Comparison of ENCODE assay signal across 10 mouse cellular contexts in the genomic region with DNA sequence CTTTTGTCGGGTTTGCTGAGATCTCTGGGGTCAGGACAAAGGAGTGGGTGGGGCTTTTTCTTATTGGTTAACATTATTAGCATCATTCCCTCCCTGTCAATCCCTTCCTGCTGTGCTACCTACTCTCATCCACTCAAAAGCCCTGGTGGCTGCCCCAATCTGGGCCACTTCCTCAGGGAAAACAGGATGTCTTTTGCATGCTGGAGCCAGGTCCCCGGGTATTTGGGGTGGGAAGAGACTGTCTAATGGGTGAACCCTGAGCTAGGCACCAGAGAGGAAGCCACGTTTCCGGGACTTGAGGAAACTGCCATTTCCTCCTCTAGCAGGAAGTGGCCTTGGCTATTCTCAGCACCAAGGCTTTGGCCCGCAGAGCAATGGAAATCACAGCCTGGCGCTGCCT.
DNase-seq lines count a peak whose midpoint lies in the region; ATAC-seq and TF ChIP-seq lines count a peak whose summit lies in the region.
"Had no signal": no experiment of that assay in that cellular context is flagged by ENCODE, and none has a peak within 500 bp of the region (broad histone marks: within the 10 kb centered on the region; RNA-seq: fewer than 3 reads in every experiment).

No protein-coding gene starts in this region.

- H3K9ac ChIP-seq in liver, postnatal 0 days (replicated peaks): no peak overlapping the region
- H3K9ac ChIP-seq: embryonic facial prominence, embryonic 15.5 days had no signal

- no peak for TF ChIP-seq EP300 in liver, postnatal 0 days (IDR thresholded peaks at IDR 0.05; ENCODE audit: low read depth)

- TF ChIP-seq CTCF in liver, postnatal 0 days (IDR thresholded peaks at IDR 0.05; ENCODE audit: low read depth): no peak

- ATAC-seq in liver, postnatal 0 days: no peak
- peak; percentile 52; the same call in 1 of the 2 replicates for ATAC-seq in common myeloid progenitor, adult 5-6 weeks (replicated peaks; ENCODE audit: low read depth, poor library complexity, severe bottlenecking)

- WGBS in liver, postnatal 0 days (ENCODE audit: insufficient replicate concordance): 17% methylated on average over 6 of the region's 6 CpGs

- no peak overlapping the region for H3K4me3 ChIP-seq in liver, postnatal 0 days (ENCODE audit: low read depth, low read length)
- H3K4me3 ChIP-seq: embryonic facial prominence, embryonic 15.5 days had no signal

- intact Hi-C loops in left cerebral cortex, postnatal 36 days (cut with DNase I): no loop called here

- no peaks in the 10 kb centered on the region for H3K27me3 ChIP-seq in liver, postnatal 0 days (ENCODE audit: insufficient read depth, low read length)
- H3K27me3 ChIP-seq: embryonic facial prominence, embryonic 15.5 days had no signal

- no peaks in the 10 kb centered on the region for H3K36me3 ChIP-seq in liver, postnatal 0 days (replicated peaks; ENCODE audit: insufficient read depth, low read length)
- H3K36me3 ChIP-seq: embryonic facial prominence, embryonic 15.5 days had no signal

- H3K4me2 ChIP-seq in liver, postnatal 0 days (ENCODE audit: low read depth, low read length): no peak overlapping the region
- H3K4me2 ChIP-seq: embryonic facial prominence, embryonic 15.5 days had no signal

- H3K27ac ChIP-seq in liver, postnatal 0 days (ENCODE audit: low read depth): no peak overlapping the region
- H3K27ac ChIP-seq: embryonic facial prominence, embryonic 15.5 days had no signal

- peak; percentile 14 for DNase-seq in liver
- no peak for DNase-seq in liver, postnatal 0 days
- DNase-seq in kidney, adult 9 months: peak; percentile 79
- peak; percentile 76 for DNase-seq in lung, postnatal 36 days
- DNase-seq in left cerebral cortex, adult 11 months (ENCODE audit: low spot score): no peak
- no peak for DNase-seq in left cerebral cortex, postnatal 36 days (ENCODE audit: low spot score in 2 of 2)
- DNase-seq in thymus, postnatal 0 days (ENCODE audit: low spot score): no peak
- DNase-seq: thymus, postnatal 25 days had no signal

- H3K4me1 ChIP-seq in liver, postnatal 0 days (ENCODE audit: insufficient read depth): peaks cover 10% of the 10 kb centered on the region
- H3K4me1 ChIP-seq: embryonic facial prominence, embryonic 15.5 days had no signal

- no peaks in the 10 kb centered on the region for H3K9me3 ChIP-seq in liver, postnatal 0 days (ENCODE audit: low read length)
- H3K9me3 ChIP-seq: embryonic facial prominence, embryonic 15.5 days had no signal

Comparison
In these comparisons a context has a peak if more than half of its experiments do, and no peak if none do; other contexts are left out.
1. DNase-seq: peak in liver (single experiment), kidney, adult 9 months (single experiment) and lung, postnatal 36 days (single experiment); none in liver, postnatal 0 days (single experiment), left cerebral cortex, adult 11 months (single experiment), left cerebral cortex, postnatal 36 days (0 of 2) and thymus, postnatal 0 days (single experiment).